Mouse (Mus musculus) spleen, adult 2 months (tissue): ENCODE measurements around the gene Sp110.
"Not testable (repeated sequence)": the region's sequence is repeated elsewhere in the genome, so short reads cannot be mapped to it uniquely, and the experiment has no call there.

Source experiments
- CTCF ChIP-seq: fragments of 200-500 bp; IDR thresholded peaks from 2 replicates; pipeline ENCODE4 v1.5.1; 2011; ENCODE audit warnings: mild to moderate bottlenecking, inconsistent platforms; ENCODE audit not compliant: insufficient read depth, insufficient read length, insufficient replicate concordance; ENCODE audit errors: extremely low read depth
- POLR2A ChIP-seq: fragments of 200-500 bp; IDR thresholded peaks from 2 replicates; pipeline ENCODE4 v1.6.1; 2011; ENCODE audit warnings: low read depth, low read length, inconsistent platforms

- TF ChIP-seq CTCF, POLR2A: not testable (repeated sequence)
These were observed 16.5 kb upstream of the Sp110 start for GRCm38 (mm10) chr1:85615096-85615495.
